Mouse (Mus musculus) CD4-positive, CD25-positive, alpha-beta regulatory T cell (primary cell): Measurements from ENCODE around the gene Rbm41. TPM values are rescaled to one million over a fixed set of nuclear protein-coding genes. Genes with fewer than 3 reads are reported as not detected.

Source experiments
- polyA plus RNA-seq: library from polyadenylated mRNA; unstranded; fragments of 100-300 nt; shearing (Covaris generic); gene quantifications from one replicate; pipeline ENCODE4 v1.2.1, GENCODE M21; 2017

Gene Rbm41
- 9.1 TPM for polyA plus RNA-seq

GRCm38 (mm10) chrX:139997740-139998690, at the start of gene Rbm41:
Gene Rbm41 (minus strand): TSS chrX:139998595.

GRCm38 (mm10) chrX:139870938-139871791, 127.2 kb downstream of the Rbm41 start, which contains the start of gene Morc4:
Gene Morc4 (minus strand): TSS chrX:139871677.

Other genes with a start within 250 kb of the Rbm41 start
- gene Ripply1, start 216.2 kb downstream of the Rbm41 start, polyA plus RNA-seq, result not detected
- 0.07 TPM for gene Cldn2, start 197.8 kb downstream of the Rbm41 start, polyA plus RNA-seq
- 0.20 TPM for gene Morc4, start 126.9 kb downstream of the Rbm41 start, polyA plus RNA-seq
- not detected for gene Nup62cl, start 64.1 kb upstream of the Rbm41 start, polyA plus RNA-seq
- gene Pih1h3b, start 64.3 kb upstream of the Rbm41 start, polyA plus RNA-seq, result not detected